Mouse (Mus musculus) liver, adult 2 months (tissue): ENCODE measurements around the gene Cys1. TPM values are rescaled to one million over a fixed set of nuclear protein-coding genes. Genes with fewer than 3 reads are reported as not detected.

Experiments
- DNase-seq: peaks from one replicate; pipeline ENCODE4 v3.0.0-alpha.2; 2011; ENCODE audit warnings: low read depth, low spot score; ENCODE audit errors: extremely low read depth
- H3K27ac ChIP-seq: fragments of 200-500 bp; replicated peaks from 2 replicates; pipeline ENCODE4 v1.5.1; 2012; ENCODE audit warnings: low read depth, mild to moderate bottlenecking, control low read depth, inconsistent platforms, low read length; ENCODE audit not compliant: insufficient read depth
- H3K27me3 ChIP-seq: fragments of 200-500 bp; 2 replicates; pipeline ENCODE4 v1.6.1; 2012; ENCODE audit warnings: mild to moderate bottlenecking, moderate library complexity, low read length, inconsistent platforms; ENCODE audit not compliant: control insufficient read depth, insufficient read depth
- H3K36me3 ChIP-seq: fragments of 200-500 bp; 2 replicates; pipeline ENCODE4 v1.6.1; 2012; ENCODE audit warnings: low read length, inconsistent platforms; ENCODE audit not compliant: control insufficient read depth, insufficient read depth
- H3K4me1 ChIP-seq: fragments of 200-500 bp; 2 replicates; pipeline ENCODE4 v1.6.1; 2011; ENCODE audit warnings: low read length; ENCODE audit not compliant: control insufficient read depth, insufficient read depth
- H3K4me3 ChIP-seq: fragments of 200-500 bp; 2 replicates; pipeline ENCODE4 v1.5.1; 2011; ENCODE audit warnings: low read depth, mild to moderate bottlenecking, control low read depth, low read length, moderate library complexity; ENCODE audit not compliant: insufficient read depth
- H3K79me2 ChIP-seq: fragments of 200-500 bp; 2 replicates; pipeline ENCODE4 v1.6.1; 2012; ENCODE audit warnings: inconsistent platforms, mild to moderate bottlenecking, low read length, moderate library complexity; ENCODE audit not compliant: control insufficient read depth, insufficient read depth
- H3K9ac ChIP-seq: fragments of 200-500 bp; 2 replicates; pipeline ENCODE4 v1.6.1; 2012; ENCODE audit warnings: low read depth, mild to moderate bottlenecking, control low read depth, inconsistent platforms, low read length
- CTCF ChIP-seq: fragments of 200-500 bp; IDR thresholded peaks from 2 replicates; pipeline ENCODE4 v1.5.1; 2011; ENCODE audit warnings: low read depth, low read length, control low read depth
- POLR2A ChIP-seq: fragments of 200-500 bp; IDR thresholded peaks from 2 replicates; pipeline ENCODE4 v1.6.1; 2011; ENCODE audit warnings: low read length, control low read depth; ENCODE audit not compliant: insufficient read depth; ENCODE audit errors: extremely low read depth
- WGBS: fragments of 180-500 bp; shearing (Covaris S2); methylation state at CpG from one replicate; pipeline ENCODE4 v1.1.7; 2018; 5-methylcytosine and 5-hydroxymethylcytosine counted together
- polyA plus RNA-seq: library from polyadenylated mRNA; depleted of rRNA; stranded (reverse); fragments of >200 nt; gene quantifications from 2 replicates; pipeline ENCODE4 v1.2.3, GENCODE M21; 2012
- total RNA-seq: library from RNA; depleted of rRNA; stranded (reverse); fragments of >200 nt; gene quantifications from 2 replicates; pipeline ENCODE4 v1.2.3, GENCODE M21; 2014

Gene Cys1
- total and polyA plus RNA-seq, 2 experiments, result 2.8 to 4.3 TPM

GRCm38 (mm10) chr12:24686696-24687346, 5.2 kb upstream of the Cys1 start:
- Histone ChIP-seq H3K4me3 (no peak overlapping the region), H3K36me3 (no peaks in the 10 kb centered on the region), H3K27me3 (no peaks in the 10 kb centered on the region), H3K79me2 (no peaks in the 10 kb centered on the region), H3K9ac (peak overlapping the region; percentile 57), H3K4me1 (peaks cover 22% of the 10 kb centered on the region), H3K27ac (peak overlapping the region; percentile 94)
- no peak for TF ChIP-seq POLR2A
- no peak for DNase-seq
- WGBS, result 29% methylated on average over 11 of the region's 11 CpGs

GRCm38 (mm10) chr12:24686038-24686695, 4.6 kb upstream of the Cys1 start:
- H3K4me3 ChIP-seq, result no peak overlapping the region
- H3K36me3 ChIP-seq, result no peaks in the 10 kb centered on the region
- peaks cover 25% of the 10 kb centered on the region for H3K4me1 ChIP-seq
- 25% methylated on average over 6 of the region's 6 CpGs for WGBS
- TF ChIP-seq CTCF, result peak; percentile 18; the same call in 1 of the 2 replicates
- no peak for TF ChIP-seq POLR2A
- H3K27ac ChIP-seq, result peak overlapping the region; percentile 94
- H3K27me3 ChIP-seq, result no peaks in the 10 kb centered on the region
- H3K9ac ChIP-seq, result 0 out of 2 replicates have a peak overlapping the region, but pooled peaks have one; percentile 2
- H3K79me2 ChIP-seq, result no peaks in the 10 kb centered on the region
- peak; percentile 98 for DNase-seq

GRCm38 (mm10) chr12:24683461-24683860, 1.8 kb upstream of the Cys1 start:
- WGBS, result 65% methylated on average over 7 of the region's 7 CpGs
- H3K27ac ChIP-seq, result peak overlapping the region; percentile 77
- peaks cover 4% of the 10 kb centered on the region; the same call in 1 of the 2 replicates for H3K79me2 ChIP-seq
- H3K27me3 ChIP-seq, result no peaks in the 10 kb centered on the region
- peaks cover 28% of the 10 kb centered on the region for H3K4me1 ChIP-seq
- TF ChIP-seq CTCF (no peak), POLR2A (no peak)
- DNase-seq, result no peak
- no peak overlapping the region for H3K9ac ChIP-seq
- no peak overlapping the region for H3K4me3 ChIP-seq
- no peaks in the 10 kb centered on the region for H3K36me3 ChIP-seq

- TF ChIP-seq CTCF, result no peak
- TF ChIP-seq POLR2A, result no peak
Observed at GRCm38 (mm10) chr12:24682563-24682962, 950 bp upstream of the Cys1 start.

GRCm38 (mm10) chr12:24680492-24681285, 924 bp downstream of the Cys1 start:
- WGBS, result 7% methylated on average over 61 of the region's 61 CpGs
- Histone ChIP-seq H3K4me1 (peaks cover 20% of the 10 kb centered on the region), H3K27me3 (no peaks in the 10 kb centered on the region), H3K79me2 (peaks cover 4% of the 10 kb centered on the region; the same call in 1 of the 2 replicates), H3K27ac (peak overlapping the region; percentile 55), H3K36me3 (no peaks in the 10 kb centered on the region), H3K4me3 (peak overlapping the region; percentile 78), H3K9ac (peak overlapping the region; percentile 95)
- DNase-seq, result no peak
- no peak for TF ChIP-seq POLR2A
- peak; percentile 23; the same call in 1 of the 2 replicates for TF ChIP-seq CTCF

More at GRCm38 (mm10) chr12:24682563-24682962, 950 bp upstream of the Cys1 start:
- 8% methylated on average over 8 of the region's 8 CpGs for WGBS
- peak; percentile 97 for DNase-seq
- Histone ChIP-seq H3K4me1 (peaks cover 28% of the 10 kb centered on the region), H3K79me2 (peaks cover 4% of the 10 kb centered on the region; the same call in 1 of the 2 replicates), H3K4me3 (no peak overlapping the region), H3K27me3 (no peaks in the 10 kb centered on the region), H3K9ac (peak overlapping the region; percentile 34), H3K36me3 (no peaks in the 10 kb centered on the region), H3K27ac (peak overlapping the region; percentile 77)
